Mouse (Mus musculus): ENCODE data around the gene Sowahb.
"Not testable (repeated sequence)": the region's sequence is repeated elsewhere in the genome, so short reads cannot be mapped to it uniquely, and the experiment has no call there.

Gene Sowahb

GRCm38 (mm10) chr5:93042831-93043687, 1.8 kb downstream of the Sowahb start:
- no peak for DNase-seq

DNA sequence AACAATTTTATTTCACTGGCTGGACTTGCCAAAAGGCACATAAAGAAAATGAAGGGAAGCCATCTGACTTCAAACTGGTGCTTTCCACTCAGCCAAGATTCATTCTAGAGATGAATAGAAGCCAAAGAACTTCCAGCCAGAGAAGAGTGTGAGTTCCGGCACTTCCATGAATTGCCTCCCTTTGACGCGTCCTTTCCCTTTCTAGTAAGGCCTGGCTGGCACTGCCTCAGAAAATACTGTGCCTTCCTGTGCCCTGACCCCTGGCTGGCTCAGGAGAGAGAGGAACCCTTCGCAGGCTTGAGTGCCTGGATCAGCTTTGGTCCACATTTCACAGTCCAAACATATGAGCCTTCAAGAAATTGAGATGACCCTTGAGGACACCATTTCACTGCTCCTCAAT, 2.8 kb downstream of the Sowahb start:
- DNase-seq = peak; percentile 45

GRCm38 (mm10) chr5:93041276-93041675, 3.5 kb downstream of the Sowahb start:
- DNase-seq = no peak

GRCm38 (mm10) chr5:93040095-93040494, 4.7 kb downstream of the Sowahb start:
- peak; percentile 90 for DNase-seq

- no peak for DNase-seq
These were observed 8.6 kb downstream of the Sowahb start for GRCm38 (mm10) chr5:93036254-93036653.

DNA sequence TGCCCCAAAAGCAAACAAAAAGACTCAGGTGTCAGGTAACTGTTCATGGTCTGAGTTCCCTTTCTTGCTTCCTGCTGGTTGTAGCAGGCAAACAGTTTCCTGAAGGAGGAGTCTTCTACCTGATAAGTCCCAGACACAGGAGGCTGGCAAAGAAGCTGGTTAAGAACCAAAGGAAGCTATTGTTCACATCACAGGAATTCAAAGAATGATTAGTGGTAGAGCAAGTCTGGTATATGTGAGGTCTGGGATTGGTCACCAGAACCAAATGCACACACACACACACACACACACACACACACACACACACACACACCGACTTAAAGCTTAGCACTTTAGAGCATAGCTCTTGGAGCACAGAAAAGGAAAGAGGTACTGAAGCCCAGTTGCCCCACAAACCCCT, 9.5 kb downstream of the Sowahb start:
- no peak for DNase-seq

- no peak for DNase-seq
These were observed 11.5 kb downstream of the Sowahb start for GRCm38 (mm10) chr5:93033087-93033870.

DNA sequence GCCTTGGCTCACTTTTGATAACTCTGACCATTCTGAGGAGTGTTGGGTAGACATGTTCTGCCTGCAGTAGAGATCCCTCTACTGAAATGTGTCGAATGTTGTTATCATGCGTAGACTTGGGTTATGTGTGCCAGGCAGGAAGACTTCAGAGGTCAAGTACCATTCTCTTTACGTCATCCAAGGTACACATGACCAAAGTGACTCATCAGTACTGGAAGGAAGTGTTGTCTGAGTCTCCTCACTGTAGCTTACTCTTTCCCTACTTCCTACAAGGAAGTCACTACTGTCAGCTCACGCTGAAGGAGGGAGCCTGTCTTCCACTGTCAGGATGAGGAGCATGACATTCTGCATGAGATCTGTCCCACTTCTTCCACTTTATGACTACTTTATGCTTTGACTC, 12.2 kb downstream of the Sowahb start:
- DNase-seq = no peak

GRCm38 (mm10) chr5:93030869-93031268, 14.0 kb downstream of the Sowahb start:
- DNase-seq = no peak

- no peak for DNase-seq
These were observed 14.4 kb downstream of the Sowahb start for GRCm38 (mm10) chr5:93030411-93030810.

DNA sequence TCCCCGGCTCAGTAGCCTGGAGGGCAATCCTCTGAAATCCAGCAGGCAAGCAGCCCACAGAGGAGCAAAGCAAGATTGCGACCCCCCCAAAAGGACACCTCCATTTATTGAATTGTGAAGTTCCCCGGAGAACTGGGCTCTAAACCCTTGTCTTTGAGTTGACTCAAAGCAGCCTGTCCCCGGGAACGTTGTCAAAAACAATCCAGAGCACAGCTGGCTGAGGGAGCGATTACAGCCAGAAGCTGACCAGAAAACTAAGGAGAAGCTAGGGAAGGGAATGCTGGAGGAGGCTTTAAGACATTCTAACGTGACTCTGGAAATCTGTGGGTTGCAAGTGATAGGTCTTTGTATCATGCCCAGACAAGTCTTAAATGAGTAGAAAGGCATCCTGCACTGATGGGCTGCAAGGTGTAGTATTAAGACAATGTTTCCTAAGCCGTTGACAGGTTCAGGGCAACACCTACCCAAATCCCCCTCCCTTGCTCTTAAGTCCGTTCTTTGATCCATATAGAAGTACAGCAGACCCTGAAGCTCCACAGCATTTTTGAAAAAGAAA, 17.6 kb downstream of the Sowahb start:
- DNase-seq = no peak

- no peak for DNase-seq
These were observed 18.2 kb downstream of the Sowahb start for GRCm38 (mm10) chr5:93026437-93027119.

DNA sequence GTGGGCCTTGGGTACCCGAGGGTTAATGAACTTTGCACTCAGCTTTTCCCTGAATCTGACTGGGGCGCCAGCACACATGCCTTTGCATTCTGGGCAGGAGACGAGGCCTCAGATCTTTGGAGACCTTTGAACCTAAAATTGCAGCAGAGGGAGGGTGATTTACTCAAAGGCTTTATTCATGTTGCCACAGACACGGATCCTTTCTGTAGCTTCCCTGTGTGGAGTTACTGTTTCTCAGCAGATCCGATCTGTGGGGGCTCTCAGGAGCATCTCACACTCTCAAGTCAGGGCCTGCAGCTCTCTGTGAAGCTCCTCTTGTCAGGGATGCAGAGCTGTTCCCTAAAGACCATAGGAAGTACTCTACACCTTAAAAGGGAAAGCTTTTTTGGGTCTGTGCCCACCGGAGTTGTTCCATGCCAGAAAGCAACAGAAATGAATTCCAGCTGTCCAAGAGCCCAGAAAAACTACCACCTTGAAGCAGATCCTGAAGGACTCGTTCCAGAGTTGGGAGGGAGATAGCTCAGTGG, 20.0 kb downstream of the Sowahb start:
- peak; percentile 88 for DNase-seq

GRCm38 (mm10) chr5:93022126-93022797, 22.6 kb downstream of the Sowahb start:
- no peak for DNase-seq

GRCm38 (mm10) chr5:93020024-93020666, 24.7 kb downstream of the Sowahb start:
- DNase-seq = no peak

DNA sequence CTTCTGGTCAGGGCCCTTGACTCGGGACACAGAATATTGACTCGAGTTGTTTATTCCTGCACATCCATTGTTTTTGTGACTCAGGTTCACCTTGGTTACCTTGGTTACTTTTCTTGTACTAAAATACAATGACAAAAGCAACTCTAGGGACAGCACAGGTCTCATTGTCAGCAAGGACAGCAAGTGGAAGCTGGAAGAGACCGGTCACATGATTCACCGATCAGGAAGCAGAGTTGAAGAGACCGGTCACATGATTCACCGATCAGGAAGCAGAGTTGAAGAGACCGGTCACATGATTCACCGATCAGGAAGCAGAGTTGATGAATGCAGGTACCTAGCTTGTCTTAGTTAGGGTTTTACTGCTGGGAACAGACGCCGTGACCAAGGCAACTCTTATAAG, 25.6 kb downstream of the Sowahb start:
- not testable (repeated sequence) for DNase-seq

DNA sequence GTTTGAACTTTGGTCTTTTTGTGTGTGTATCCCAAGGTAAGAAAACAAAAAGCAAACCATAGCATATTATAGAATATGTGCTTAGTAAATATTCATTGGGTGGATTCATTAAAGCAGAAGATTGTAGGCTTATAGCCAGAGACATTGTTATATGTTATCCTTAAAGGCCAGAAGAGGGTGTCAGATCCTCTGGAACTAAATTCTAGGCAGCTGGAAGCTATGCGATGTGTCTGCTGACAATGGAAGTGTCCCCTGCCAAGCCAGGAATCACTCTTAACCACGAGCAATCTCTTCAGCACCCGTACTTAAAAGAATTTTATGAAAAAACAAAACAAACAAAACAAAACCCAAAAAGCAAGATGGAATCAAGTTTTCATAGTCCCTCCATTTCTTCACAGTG, 27.1 kb downstream of the Sowahb start:
- no peak for DNase-seq

DNA sequence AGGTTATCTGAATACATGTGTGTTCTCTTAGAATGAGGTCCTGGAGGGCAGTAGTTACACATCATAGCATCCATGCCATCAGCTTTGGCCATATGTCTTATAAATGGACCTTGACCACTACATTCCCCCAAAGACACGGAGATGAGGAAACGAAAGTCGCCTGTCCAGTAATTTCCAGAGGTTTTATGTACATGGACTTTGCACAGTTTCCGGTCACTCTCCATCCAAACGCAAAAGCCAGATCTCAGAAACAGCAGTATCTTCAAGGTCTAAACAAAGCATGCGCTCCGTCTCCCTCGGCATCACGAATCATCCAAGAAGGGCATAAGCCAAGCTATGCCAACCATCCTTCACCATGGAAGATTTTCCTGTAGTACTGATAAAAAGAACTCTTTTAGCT, 36.6 kb downstream of the Sowahb start:
- DNase-seq = no peak

DNA sequence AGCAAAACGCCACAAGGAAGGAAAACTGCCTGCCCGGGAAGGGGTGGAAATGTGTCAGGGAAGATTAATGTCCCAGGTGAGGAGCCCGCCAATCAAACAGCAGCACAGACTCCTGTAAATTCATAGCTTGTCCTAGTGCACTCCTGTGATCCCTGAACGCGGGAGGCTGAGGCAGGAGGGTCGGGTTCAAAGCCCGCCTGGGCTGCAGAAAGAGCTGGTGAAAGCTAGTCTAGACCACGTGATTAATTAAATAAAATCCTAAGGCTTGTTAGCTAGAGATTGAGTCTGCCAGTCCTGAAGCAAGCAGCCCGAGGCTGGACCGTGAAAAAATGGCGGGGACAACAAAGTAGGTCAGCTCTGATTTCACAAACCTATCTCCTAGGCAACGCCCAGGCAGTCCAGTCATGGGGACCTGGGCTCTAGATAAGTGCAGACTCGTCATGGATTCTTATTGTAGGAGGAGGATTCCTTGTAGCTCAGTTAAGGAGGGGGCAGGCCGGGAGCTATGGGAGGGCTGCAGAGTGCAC, 38.9 kb downstream of the Sowahb start:
- DNase-seq = peak; percentile 44

DNA sequence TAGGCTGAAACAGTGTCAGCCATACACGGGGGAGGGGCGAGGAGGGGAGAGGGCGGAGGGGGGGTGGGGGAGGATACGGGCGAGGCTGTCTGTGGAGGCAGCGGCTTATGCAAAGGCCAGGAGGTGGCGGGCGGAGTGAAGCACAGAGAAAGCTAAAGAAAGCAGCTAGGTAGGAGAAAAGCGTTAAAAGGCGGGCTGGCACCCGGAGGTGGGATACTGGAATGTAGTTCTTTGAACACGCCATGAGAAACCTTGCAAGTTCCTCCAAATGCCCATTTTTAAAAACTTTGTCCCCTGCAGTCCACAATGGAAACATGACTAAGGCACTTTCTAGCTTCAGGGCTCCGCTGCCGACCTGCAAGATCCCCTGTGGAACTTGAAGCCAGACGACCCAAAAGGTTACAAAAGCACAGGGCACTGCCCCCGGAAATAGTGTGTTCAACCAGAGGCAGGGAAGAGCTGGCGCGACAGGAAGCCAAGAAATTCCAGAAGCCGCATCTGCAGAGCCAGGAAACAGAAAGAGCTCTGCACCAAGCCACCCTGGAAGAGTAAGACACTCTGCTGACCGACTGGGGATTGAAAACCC, 39.5 kb downstream of the Sowahb start:
- DNase-seq = peak; percentile 72

GRCm38 (mm10) chr5:93002615-93003014, 42.2 kb downstream of the Sowahb start:
- DNase-seq = no peak

Data from kidney, adult 11 months (tissue).